Mouse (Mus musculus): ENCODE measurements at regions not wholly inside any gene's neighbourhood (a gene's known extent, or its start where the extent isn't known, plus 50 kb on each side); places are given as distances from the start of the nearest gene placed in this dataset.

DNA sequence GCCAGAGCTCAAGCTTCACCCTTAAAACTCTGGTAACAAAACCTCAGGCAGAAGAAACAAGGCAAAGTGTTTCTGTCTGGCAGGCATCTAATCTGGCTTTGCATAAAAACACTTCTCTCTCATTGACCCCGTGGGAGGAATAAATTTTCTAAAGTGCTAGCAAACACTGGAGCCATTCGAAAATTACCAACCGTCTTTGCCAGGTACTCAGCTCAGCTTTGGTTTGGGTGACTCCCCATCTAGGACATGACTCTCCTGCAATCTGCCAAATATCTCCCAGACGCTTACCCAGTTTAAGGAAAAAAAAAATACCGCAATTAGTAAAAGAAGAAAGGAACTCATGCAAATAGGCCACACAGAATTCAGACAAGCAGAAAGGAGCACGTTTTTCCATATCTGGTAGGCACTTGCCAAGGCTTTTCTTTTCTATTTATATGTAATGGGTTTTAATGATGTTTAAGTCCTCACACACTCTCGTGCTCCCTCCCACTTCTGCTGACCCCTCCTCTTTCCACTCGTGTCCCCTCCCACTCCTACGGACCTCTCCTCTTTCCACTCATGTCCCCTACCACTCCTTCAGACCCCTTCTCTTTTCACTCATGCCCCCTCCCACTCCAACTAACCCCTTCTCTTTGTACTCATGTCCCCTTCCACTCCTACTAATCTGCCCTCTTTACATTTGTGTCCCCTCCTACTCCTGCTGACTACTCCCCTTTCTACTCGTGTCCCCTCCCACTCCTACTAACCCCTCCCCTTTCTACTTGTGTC lies 189.2 kb upstream of the Slc7a14 start:
- no peak for TF ChIP-seq CTCF (conservative IDR thresholded peaks at IDR 0.05; ENCODE audit: insufficient read depth, insufficient read length, low read depth, low read length)
- TF ChIP-seq POLR2A (IDR thresholded peaks at IDR 0.05; ENCODE audit: low read depth, low read length): no peak
